18 mouse cellular contexts compared by ENCODE assay signal in genomic region chr2:31468857-31469256, GRCm38 (mm10).
"Had no signal": no experiment of that assay in that cellular context is flagged by ENCODE, and none has a peak within 500 bp of the region (broad histone marks: within the 10 kb centered on the region; RNA-seq: fewer than 3 reads in every experiment).

No protein-coding gene starts in this region.

- ATAC-seq: inflammation-experienced regulatory T-cells, adult 6 months; intestine, embryonic 15.5 days; liver, embryonic 12.5 days had no signal

- H3K36me3 ChIP-seq: heart, embryonic 13.5 days; heart, embryonic 15.5 days; hindbrain, embryonic 13.5 days; hindbrain, embryonic 15.5 days; intestine, embryonic 15.5 days; kidney, embryonic 15.5 days; limb, embryonic 10.5 days; limb, embryonic 12.5 days; liver, embryonic 12.5 days had no signal

- DNase-seq: gastrocnemius, postnatal 14 days; gastrocnemius, postnatal 36 days; heart, adult 11 months; heart, adult 2 months; heart, postnatal 14 days; heart, postnatal 36 days had no signal

- H3K4me3 ChIP-seq: liver, embryonic 12.5 days had no signal

- H3K27ac ChIP-seq: heart, adult 2 months; heart, embryonic 13.5 days; heart, embryonic 15.5 days; hindbrain, embryonic 13.5 days; hindbrain, embryonic 15.5 days; intestine, embryonic 15.5 days; kidney, embryonic 15.5 days; left cerebral cortex, adult 2 months; limb, embryonic 10.5 days; limb, embryonic 12.5 days; liver, embryonic 12.5 days; liver, embryonic 14.5 days had no signal

- H3K9ac ChIP-seq: heart, embryonic 15.5 days; kidney, embryonic 15.5 days; liver, embryonic 12.5 days; liver, embryonic 14.5 days had no signal

- H3K9me3 ChIP-seq: heart, embryonic 13.5 days; heart, embryonic 15.5 days; hindbrain, embryonic 13.5 days; hindbrain, embryonic 15.5 days; intestine, embryonic 15.5 days; kidney, embryonic 15.5 days; limb, embryonic 10.5 days; limb, embryonic 12.5 days; liver, embryonic 12.5 days had no signal
